Mouse (Mus musculus) lung, embryonic 15.5 days (tissue): ENCODE results near the gene Braf. TPM values are rescaled to one million over a fixed set of nuclear protein-coding genes. Genes with fewer than 3 reads are reported as not detected.

Source experiments
- ATAC-seq: fragments of 200-750 bp; cut with Nextera tagmentation; 2 replicates; pipeline ENCODE4 v1.8.0; 2017; ENCODE audit warnings: moderate number of reproducible peaks, borderline replicate concordance; ENCODE audit not compliant: low FRiP score, low TSS enrichment; ENCODE audit errors: extremely low read depth
- H3K27ac ChIP-seq: fragments of 300-500 bp; sonication (generic); 2 replicates; pipeline ENCODE4 v1.5.1; 2015; ENCODE audit warnings: moderate library complexity, mild to moderate bottlenecking, inconsistent platforms
- H3K27me3 ChIP-seq: fragments of 300-500 bp; sonication (generic); 2 replicates; pipeline ENCODE4 v1.6.1; 2015; ENCODE audit warnings: inconsistent platforms
- H3K36me3 ChIP-seq: fragments of 300-500 bp; sonication (generic); 2 replicates; pipeline ENCODE4 v1.6.1; 2015; ENCODE audit warnings: inconsistent platforms
- H3K4me1 ChIP-seq: fragments of 300-500 bp; sonication (generic); 2 replicates; pipeline ENCODE4 v1.6.1; 2015; ENCODE audit warnings: inconsistent platforms
- H3K4me2 ChIP-seq: fragments of 300-500 bp; sonication (generic); 2 replicates; pipeline ENCODE4 v1.6.1; 2015; ENCODE audit warnings: inconsistent platforms, mild to moderate bottlenecking, moderate library complexity
- H3K4me3 ChIP-seq: fragments of 300-500 bp; sonication (generic); 2 replicates; pipeline ENCODE4 v1.5.1; 2015; ENCODE audit warnings: mild to moderate bottlenecking, inconsistent platforms
- H3K9ac ChIP-seq: fragments of 300-500 bp; sonication (generic); 2 replicates; pipeline ENCODE4 v1.6.1; 2015; ENCODE audit warnings: inconsistent platforms
- H3K9me3 ChIP-seq: fragments of 300-500 bp; sonication (generic); 2 replicates; pipeline ENCODE4 v1.6.1; 2016; ENCODE audit warnings: inconsistent platforms
- WGBS: fragments of 180-500 bp; shearing (Covaris S2); methylation state at CpG from one replicate; pipeline ENCODE4 v1.1.7; 2015; 5-methylcytosine and 5-hydroxymethylcytosine counted together
- polyA plus RNA-seq: library from polyadenylated mRNA; unstranded; fragments of >200 nt; fragmentation: Nextera tagmentation; extraction: Ambion mirVana; gene quantifications from 2 replicates; pipeline ENCODE4 v1.2.1, GENCODE M21; 2015

Braf gene
- polyA plus RNA-seq, 1 experiment from 2014 or later: 17.3 TPM

DNA sequence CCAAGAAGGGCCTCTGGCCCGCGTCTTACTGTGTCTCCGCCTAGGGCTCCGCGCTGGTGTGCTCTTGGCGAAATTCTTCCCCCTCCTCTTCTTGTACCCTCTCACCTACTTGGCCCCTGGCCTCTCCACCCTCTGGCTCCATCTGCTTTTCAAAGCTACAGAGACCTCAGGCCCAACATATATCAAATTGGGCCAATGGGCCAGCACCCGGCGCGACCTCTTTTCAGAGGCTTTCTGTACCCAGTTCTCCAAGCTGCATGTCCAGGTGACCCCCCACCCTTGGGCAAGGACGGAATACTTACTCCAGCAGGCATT lies 150.8 kb downstream of the Braf start:
- H3K27ac ChIP-seq: peak overlapping the region; percentile 92
- ATAC-seq: no peak

GRCm38 (mm10) chr6:39573791-39574554 lies 151.3 kb downstream of the Braf start, which contains the start of gene Adck2:
TSS of gene Adck2 (plus strand) at chr6:39573873.
- Histone ChIP-seq H3K9me3 (no peaks in the 10 kb centered on the region), H3K4me3 (peak within 1 kb of the TSS; percentile 95)
- WGBS: under 1% methylated on average over 49 of the region's 49 CpGs

More for the DNA sequence above, 150.8 kb downstream of the Braf start:
- H3K36me3 ChIP-seq: peaks cover 8% of the 10 kb centered on the region; the same call in 1 of the 2 replicates
- H3K9ac ChIP-seq: peak overlapping the region; percentile 85
- H3K4me2 ChIP-seq: peak overlapping the region; percentile 91
- H3K4me1 ChIP-seq: peaks cover 16% of the 10 kb centered on the region
- no peaks in the 10 kb centered on the region for H3K27me3 ChIP-seq
- 19% methylated on average over 10 of the region's 10 CpGs for WGBS
- H3K9me3 ChIP-seq: no peaks in the 10 kb centered on the region
- peak overlapping the region; percentile 95 for H3K4me3 ChIP-seq

DNA sequence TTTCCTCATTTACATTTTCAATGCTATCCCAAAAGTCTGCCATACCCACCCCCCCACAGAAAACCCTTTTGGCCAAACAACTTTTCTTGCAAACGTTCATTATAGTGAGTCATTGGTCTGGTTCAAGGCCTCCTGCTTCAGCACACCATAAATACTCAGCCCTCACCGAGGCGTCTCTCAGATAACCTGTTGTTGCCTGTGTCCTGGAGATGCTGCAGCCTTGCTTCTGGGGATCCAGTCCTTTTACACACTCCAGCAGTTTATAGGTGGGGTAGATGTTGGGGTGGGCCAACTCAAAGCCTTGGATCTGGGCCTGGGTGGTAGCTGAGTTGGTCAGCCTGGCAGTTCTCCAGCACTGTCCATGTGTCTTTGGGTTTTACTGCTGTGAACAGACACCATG lies 154.8 kb downstream of the Braf start:
- H3K36me3 ChIP-seq: no peaks in the 10 kb centered on the region
- H3K27me3 ChIP-seq: no peaks in the 10 kb centered on the region
- H3K4me3 ChIP-seq: no peak overlapping the region
- no peak overlapping the region for H3K9ac ChIP-seq
- H3K27ac ChIP-seq: no peak overlapping the region
- no peak overlapping the region for H3K4me2 ChIP-seq
- H3K9me3 ChIP-seq: no peaks in the 10 kb centered on the region
- no peak for ATAC-seq
- 53% methylated on average over 3 of the region's 3 CpGs for WGBS
- peaks cover 16% of the 10 kb centered on the region for H3K4me1 ChIP-seq

More at GRCm38 (mm10) chr6:39573791-39574554, 151.3 kb downstream of the Braf start, which contains the start of gene Adck2:
- peaks cover 16% of the 10 kb centered on the region for H3K4me1 ChIP-seq
- peak within 1 kb of the TSS; percentile 91 for H3K4me2 ChIP-seq
- peak within 1 kb of the TSS; percentile 92 for H3K27ac ChIP-seq
- peaks cover 8% of the 10 kb centered on the region; the same call in 1 of the 2 replicates for H3K36me3 ChIP-seq
- no peaks in the 10 kb centered on the region for H3K27me3 ChIP-seq
- H3K9ac ChIP-seq: peak within 1 kb of the TSS; percentile 85
- peak; percentile 96 for ATAC-seq

DNA sequence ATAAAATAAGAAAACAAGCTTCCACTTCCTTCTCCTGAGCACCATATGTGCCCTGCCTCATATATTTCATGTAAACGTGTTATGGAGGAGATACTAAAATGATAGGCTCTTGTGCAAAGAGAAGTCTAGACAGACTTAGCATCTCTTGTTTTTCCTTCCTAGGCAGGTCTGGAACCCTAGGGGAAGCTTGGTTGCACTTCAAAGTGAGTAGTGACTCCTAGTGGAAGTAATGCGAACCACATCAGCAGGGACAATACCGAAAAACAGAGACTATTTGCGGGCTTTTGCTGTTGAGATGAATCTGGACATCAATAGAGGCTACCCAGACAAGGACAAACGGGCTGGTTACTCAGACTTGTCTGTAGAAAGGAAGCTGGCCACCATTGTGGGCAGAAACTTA lies 157.7 kb downstream of the Braf start:
- no peaks in the 10 kb centered on the region for H3K36me3 ChIP-seq
- no peaks in the 10 kb centered on the region for H3K27me3 ChIP-seq
- H3K27ac ChIP-seq: no peak overlapping the region
- no peak overlapping the region for H3K9ac ChIP-seq
- H3K4me2 ChIP-seq: no peak overlapping the region
- 13% methylated on average over 5 of the region's 5 CpGs for WGBS
- no peaks in the 10 kb centered on the region for H3K9me3 ChIP-seq
- 0 out of 2 replicates have a peak, but pooled peaks cover under 1% of the 10 kb centered on the region for H3K4me1 ChIP-seq
- no peak overlapping the region for H3K4me3 ChIP-seq
- ATAC-seq: no peak; the same call in 1 of the 2 replicates

GRCm38 (mm10) chr6:39562166-39563015 lies 162.9 kb downstream of the Braf start:
- H3K9me3 ChIP-seq: no peaks in the 10 kb centered on the region
- H3K27me3 ChIP-seq: no peaks in the 10 kb centered on the region
- H3K9ac ChIP-seq: peak overlapping the region; percentile 13; the same call in 1 of the 2 replicates
- 17% methylated on average over 23 of the region's 23 CpGs for WGBS
- peaks cover 26% of the 10 kb centered on the region for H3K4me1 ChIP-seq
- H3K27ac ChIP-seq: no peak overlapping the region
- H3K36me3 ChIP-seq: no peaks in the 10 kb centered on the region
- ATAC-seq: peak; percentile 40; the same call in 1 of the 2 replicates
- peak overlapping the region; percentile 17; the same call in 1 of the 2 replicates for H3K4me3 ChIP-seq
- H3K4me2 ChIP-seq: peak overlapping the region; percentile 53

- no peak overlapping the region for H3K4me2 ChIP-seq
- no peaks in the 10 kb centered on the region for H3K36me3 ChIP-seq
- H3K9ac ChIP-seq: no peak overlapping the region
- WGBS: 34% methylated on average over 6 of the region's 6 CpGs
- no peaks in the 10 kb centered on the region for H3K27me3 ChIP-seq
- peaks cover 50% of the 10 kb centered on the region for H3K4me1 ChIP-seq
- H3K27ac ChIP-seq: peak overlapping the region; percentile 41
- H3K9me3 ChIP-seq: no peaks in the 10 kb centered on the region
- H3K4me3 ChIP-seq: no peak overlapping the region
- ATAC-seq: no peak
These were observed 165.9 kb downstream of the Braf start for GRCm38 (mm10) chr6:39559276-39559939.

- Histone ChIP-seq H3K4me1 (peaks cover 54% of the 10 kb centered on the region), H3K27me3 (no peaks in the 10 kb centered on the region), H3K27ac (peak within 1 kb of the TSS; percentile 88), H3K4me2 (peak within 1 kb of the TSS; percentile 63), H3K9me3 (no peaks in the 10 kb centered on the region), H3K36me3 (no peaks in the 10 kb centered on the region), H3K9ac (peak within 1 kb of the TSS; percentile 82), H3K4me3 (peak within 1 kb of the TSS; percentile 71)
- ATAC-seq: peak; percentile 92
- under 1% methylated on average over 50 of the region's 50 CpGs for WGBS
These were observed 167.5 kb downstream of the Braf start, which contains the start of gene Dennd2a for GRCm38 (mm10) chr6:39557723-39558261. TSS of gene Dennd2a (minus strand) at chr6:39557867.

- ATAC-seq: peak; percentile 46
- Histone ChIP-seq H3K4me3 (peak overlapping the region; percentile 71), H3K9ac (peak overlapping the region; percentile 82), H3K27me3 (no peaks in the 10 kb centered on the region), H3K36me3 (no peaks in the 10 kb centered on the region), H3K27ac (peak overlapping the region; percentile 88), H3K4me2 (peak overlapping the region; percentile 63), H3K4me1 (peaks cover 53% of the 10 kb centered on the region), H3K9me3 (no peaks in the 10 kb centered on the region)
- whole genome bisulfite sequencing: under 1% methylated on average over 51 of the region's 54 CpGs
These were observed 168.2 kb downstream of the Braf start for GRCm38 (mm10) chr6:39556900-39557659.

- no peak overlapping the region for H3K9ac ChIP-seq
- H3K4me2 ChIP-seq: peak overlapping the region; percentile 63
- no peak for ATAC-seq
- peak overlapping the region; percentile 68 for H3K27ac ChIP-seq
- peaks cover 54% of the 10 kb centered on the region for H3K4me1 ChIP-seq
- H3K27me3 ChIP-seq: no peaks in the 10 kb centered on the region
- 65% methylated on average over 2 of the region's 2 CpGs for WGBS
- no peaks in the 10 kb centered on the region for H3K9me3 ChIP-seq
- peak overlapping the region; percentile 71 for H3K4me3 ChIP-seq
- no peaks in the 10 kb centered on the region for H3K36me3 ChIP-seq
These were observed 169.7 kb downstream of the Braf start for GRCm38 (mm10) chr6:39555648-39555945.

DNA sequence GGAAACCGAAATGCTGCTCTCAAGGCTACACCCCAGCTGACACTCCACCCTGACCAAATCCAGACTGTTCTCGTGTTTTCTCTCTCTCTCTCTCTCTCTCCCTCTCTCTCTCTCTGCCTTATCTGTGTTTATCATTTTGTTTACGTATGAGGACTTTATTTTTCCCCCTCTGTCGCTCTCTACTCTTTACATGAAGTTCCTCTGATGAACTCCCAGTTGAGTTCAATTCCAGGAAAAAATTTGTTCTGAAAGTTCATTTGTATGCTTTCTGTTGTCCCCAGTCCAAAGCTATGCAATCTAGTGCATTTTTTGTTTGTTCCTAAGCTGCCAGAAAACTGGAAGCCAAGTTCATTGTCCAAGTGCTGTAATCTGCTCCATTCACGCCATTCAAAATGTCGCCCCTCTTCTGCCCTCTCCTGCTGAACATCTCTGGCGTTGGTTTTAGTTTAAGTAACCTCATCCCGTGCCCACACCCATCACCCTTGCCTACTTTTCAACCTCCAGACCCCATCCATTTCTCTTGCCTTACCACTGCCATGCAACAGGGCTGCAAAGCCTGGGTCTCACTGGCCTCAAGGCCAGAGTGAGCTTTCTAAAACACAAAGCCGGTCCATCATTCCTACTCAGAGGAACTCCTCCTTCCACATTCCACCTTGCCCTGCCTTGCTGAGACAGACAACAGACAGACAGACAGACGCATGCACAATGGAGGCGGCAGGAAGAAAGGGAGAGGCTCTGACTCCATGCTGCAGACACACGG lies 170.2 kb downstream of the Braf start:
- H3K27me3 ChIP-seq: no peaks in the 10 kb centered on the region
- no peaks in the 10 kb centered on the region for H3K9me3 ChIP-seq
- H3K27ac ChIP-seq: peak overlapping the region; percentile 68
- peak overlapping the region; percentile 63 for H3K4me2 ChIP-seq
- H3K9ac ChIP-seq: 0 out of 2 replicates have a peak overlapping the region, but pooled peaks have one; percentile 14
- no peaks in the 10 kb centered on the region for H3K36me3 ChIP-seq
- peaks cover 53% of the 10 kb centered on the region for H3K4me1 ChIP-seq
- WGBS: 40% methylated on average over 12 of the region's 12 CpGs
- no peak for ATAC-seq
- H3K4me3 ChIP-seq: peak overlapping the region; percentile 71; the same call in 1 of the 2 replicates
